Mouse (Mus musculus): ENCODE results near the gene Rasal2.

Rasal2 gene

GRCm38 (mm10) chr1:157143326-157143932, 269.0 kb downstream of the Rasal2 start:
- DNase-seq (ENCODE audit: low read depth, low spot score), result no peak

- DNase-seq (ENCODE audit: low read depth, low spot score), result no peak
Measured at GRCm38 (mm10) chr1:157141014-157141413, 271.4 kb downstream of the Rasal2 start.

- DNase-seq (ENCODE audit: low read depth, low spot score), result no peak
Measured at GRCm38 (mm10) chr1:157137854-157138241, 274.5 kb downstream of the Rasal2 start.

- DNase-seq (ENCODE audit: low read depth, low spot score), result peak; percentile 37
Measured at GRCm38 (mm10) chr1:157137132-157137853, 275.1 kb downstream of the Rasal2 start.

GRCm38 (mm10) chr1:157128219-157128618, 284.2 kb downstream of the Rasal2 start:
- no peak for DNase-seq (ENCODE audit: low read depth, low spot score)

- DNase-seq (ENCODE audit: low read depth, low spot score), result no peak
Measured at GRCm38 (mm10) chr1:157123836-157124235, 288.6 kb downstream of the Rasal2 start.

- no peak for DNase-seq (ENCODE audit: low read depth, low spot score)
Measured at GRCm38 (mm10) chr1:157119168-157119567, 293.2 kb downstream of the Rasal2 start.

- no peak for DNase-seq (ENCODE audit: low read depth, low spot score)
Measured at GRCm38 (mm10) chr1:157117440-157117839, 295.0 kb downstream of the Rasal2 start.

GRCm38 (mm10) chr1:157114492-157114891, 297.9 kb downstream of the Rasal2 start:
- no peak for DNase-seq (ENCODE audit: low read depth, low spot score)

GRCm38 (mm10) chr1:157110287-157110835, 302.0 kb downstream of the Rasal2 start:
- DNase-seq (ENCODE audit: low read depth, low spot score), result no peak

GRCm38 (mm10) chr1:157108580-157108979, 303.8 kb downstream of the Rasal2 start, which contains the start of gene Tex35:
Gene Tex35 (minus strand): TSS chr1:157108680.
- no peak for DNase-seq (ENCODE audit: low read depth, low spot score)

GRCm38 (mm10) chr1:157101122-157101865, 311.1 kb downstream of the Rasal2 start:
- DNase-seq (ENCODE audit: low read depth, low spot score), result peak; percentile 38

GRCm38 (mm10) chr1:157095534-157095933, 316.9 kb downstream of the Rasal2 start:
- no peak for DNase-seq (ENCODE audit: low read depth, low spot score)

- no peak for DNase-seq (ENCODE audit: low read depth, low spot score)
Measured at GRCm38 (mm10) chr1:157092622-157093021, 319.8 kb downstream of the Rasal2 start.

GRCm38 (mm10) chr1:157092140-157092539, 320.3 kb downstream of the Rasal2 start:
- DNase-seq (ENCODE audit: low read depth, low spot score), result no peak

GRCm38 (mm10) chr1:157090835-157091234, 321.6 kb downstream of the Rasal2 start:
- no peak for DNase-seq (ENCODE audit: low read depth, low spot score)

GRCm38 (mm10) chr1:157086097-157086994, 326.0 kb downstream of the Rasal2 start:
- peak; percentile 84 for DNase-seq (ENCODE audit: low read depth, low spot score)

Data from forelimb bud, embryonic 11.5 days (tissue).